Mouse (Mus musculus) CD4-positive naive resting alpha-beta T cell, adult 76 days (primary cell): ENCODE measurements around the gene Paics. TPM values are rescaled to one million over a fixed set of nuclear protein-coding genes. Genes with fewer than 3 reads are reported as not detected.

ENCODE experiments used
- total RNA-seq: library from RNA; stranded (reverse); gene quantifications from one replicate; pipeline ENCODE4 v1.2.4, GENCODE M21; 2023

Gene Paics
- total RNA-seq, result 65.1 TPM

DNA sequence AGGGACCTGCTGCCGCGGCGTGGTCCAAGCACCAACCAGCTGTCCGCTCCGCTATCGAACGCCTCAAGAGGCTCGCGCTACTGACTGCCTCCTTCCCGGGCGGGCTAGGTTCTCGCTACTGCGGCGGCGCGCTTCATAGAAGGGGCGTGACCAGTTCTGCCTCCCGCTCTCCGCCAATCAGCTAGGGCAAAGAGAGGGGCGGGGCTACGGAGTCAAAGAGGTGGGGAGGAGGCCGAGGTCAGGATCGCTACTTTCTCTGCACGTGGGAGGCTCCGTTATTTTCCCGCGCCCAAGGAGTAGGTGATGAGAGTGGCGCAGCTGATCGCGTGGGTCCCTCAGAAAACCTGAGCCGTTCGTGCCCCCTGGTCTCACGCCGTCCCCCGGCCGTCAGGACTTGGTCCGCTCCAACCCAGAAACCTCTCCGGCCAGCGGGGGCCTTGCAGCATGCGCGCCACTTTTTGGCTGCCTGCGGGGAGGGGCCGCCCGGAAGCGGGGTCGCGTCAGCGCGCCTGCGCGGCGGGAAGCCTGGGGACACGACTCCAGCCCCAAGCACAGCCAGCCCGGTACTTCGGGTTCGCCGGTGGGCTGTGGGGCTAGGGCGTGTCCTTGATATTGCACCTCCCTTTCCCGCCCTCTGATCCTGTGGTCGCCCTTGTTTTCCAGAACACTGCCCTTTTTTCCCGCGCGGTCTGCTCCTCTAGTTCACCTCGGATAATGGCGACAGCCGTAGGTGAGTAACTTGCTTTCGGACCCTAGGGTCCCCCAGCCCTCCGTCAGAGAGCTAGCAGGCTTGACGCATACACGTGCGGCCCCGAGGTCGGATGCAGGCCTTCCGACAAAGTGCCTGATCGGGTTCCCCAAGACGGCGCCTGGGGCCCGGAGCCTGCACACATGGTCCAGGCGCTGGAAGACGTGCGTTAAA is at the start of gene Paics, which contains the start of gene Ppat:
Gene Paics, plus strand, starts transcription at position 202 of the 922 bp plus-strand sequence.
Gene Ppat, minus strand, starts transcription at position 473 of the 922 bp plus-strand sequence.

DNA sequence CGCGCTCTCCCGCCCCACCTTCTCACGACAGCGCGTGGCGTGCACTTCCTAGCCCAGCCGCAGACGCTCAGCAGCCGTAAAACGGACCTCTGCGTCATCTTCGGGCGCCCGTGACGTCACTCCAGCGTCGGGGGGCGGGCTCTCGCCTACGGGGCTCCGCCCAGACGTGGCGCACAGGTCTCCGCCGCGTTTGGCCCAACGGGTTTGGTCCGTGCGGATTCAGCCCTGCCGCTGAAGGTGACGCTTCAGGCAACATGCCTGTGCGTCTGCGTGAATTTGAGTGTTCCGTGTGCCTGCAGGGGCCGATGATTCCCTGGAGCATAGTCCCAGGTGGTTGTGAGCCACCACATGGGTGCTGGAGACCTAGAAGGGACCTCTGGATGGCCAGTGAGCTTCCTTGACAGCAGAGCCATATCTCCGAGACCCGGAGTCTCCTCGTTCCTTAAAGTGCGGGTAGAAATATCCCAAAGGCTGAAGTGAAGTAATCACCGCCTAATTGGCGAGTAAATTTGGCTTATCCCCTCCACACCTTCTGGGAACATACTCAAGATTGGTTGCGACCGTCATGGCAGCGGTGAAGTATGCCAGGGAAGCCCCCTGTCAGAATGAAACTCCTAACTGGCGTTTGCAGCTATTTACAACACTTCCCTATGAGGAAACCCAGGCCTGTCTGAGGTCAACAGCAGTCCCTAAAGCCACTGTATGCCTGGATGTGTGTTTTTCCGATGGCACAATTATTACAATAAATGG is 45.5 kb upstream of the Paics start, which contains the start of gene Aasdh:
Gene Aasdh, minus strand, starts transcription at position 110 of the 750 bp plus-strand sequence.

DNA sequence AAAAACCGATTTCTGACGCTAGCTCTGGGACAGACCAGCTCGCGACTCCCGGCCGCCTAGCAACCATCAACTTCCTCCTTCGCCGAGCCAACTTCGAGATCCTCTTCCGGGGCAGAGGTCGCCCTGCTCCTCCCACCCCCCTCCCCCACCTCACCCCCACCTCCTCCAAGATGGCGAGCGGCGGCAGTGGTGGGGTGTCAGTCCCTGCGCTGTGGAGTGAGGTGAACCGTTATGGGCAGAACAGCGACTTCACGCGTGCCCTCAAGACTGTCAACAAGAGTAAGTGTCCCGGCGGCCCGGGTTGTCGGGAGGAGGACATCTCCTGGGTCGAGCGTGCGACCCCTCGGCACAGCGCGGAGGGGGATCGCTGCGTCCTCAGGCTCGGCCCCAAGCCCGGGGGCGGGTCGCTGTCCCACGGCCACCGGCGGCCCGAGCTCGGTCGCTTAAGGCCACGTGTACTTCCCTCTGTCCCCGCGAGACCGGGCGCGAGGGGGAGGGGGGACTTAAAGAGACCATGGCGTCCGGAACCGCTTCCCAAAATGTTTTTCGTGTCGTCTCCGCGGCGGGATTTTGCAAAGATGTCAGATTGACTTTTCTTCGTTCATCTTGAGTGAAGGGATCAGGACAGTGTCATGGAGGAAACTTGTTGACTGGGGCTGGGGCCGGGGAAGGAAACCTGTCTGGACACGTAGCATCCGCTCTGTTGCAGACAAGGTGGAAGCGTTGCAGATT is 23.6 kb downstream of the Paics start, which contains the start of gene Srp72:
Gene Srp72, plus strand, starts transcription at position 130 of the 732 bp plus-strand sequence.

DNA sequence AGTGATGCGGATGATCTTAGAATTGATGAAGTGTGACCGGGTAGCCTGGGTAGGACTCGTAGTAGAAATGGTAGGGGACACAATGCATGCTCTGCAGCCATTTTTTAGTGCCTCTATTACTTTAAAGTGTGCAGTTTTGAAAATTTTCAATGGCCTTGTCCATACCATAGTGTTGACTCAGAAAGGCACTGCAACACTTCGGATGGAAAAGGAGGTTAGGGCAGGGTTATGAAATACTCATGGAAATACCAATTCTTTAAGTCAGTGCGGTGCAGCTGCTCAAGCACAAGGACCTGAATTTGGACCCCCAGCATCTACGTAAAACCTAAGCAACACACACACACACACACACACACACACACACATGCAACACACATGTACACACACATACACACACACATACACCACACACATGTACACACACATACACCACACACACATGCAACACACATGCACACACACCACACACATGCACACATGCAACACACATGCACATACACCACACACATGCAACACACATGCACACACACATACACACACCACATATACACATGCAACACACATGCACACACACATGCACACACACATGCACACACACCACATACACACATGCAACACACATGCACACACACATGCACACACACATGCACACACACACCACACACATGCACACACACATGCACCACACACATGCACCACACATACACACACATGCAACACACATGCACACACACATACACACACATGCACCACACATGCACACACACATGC is 53.1 kb downstream of the Paics start, which contains the start of gene Arl9:
Gene Arl9, plus strand, starts transcription at position 5 of the 771 bp plus-strand sequence.

DNA sequence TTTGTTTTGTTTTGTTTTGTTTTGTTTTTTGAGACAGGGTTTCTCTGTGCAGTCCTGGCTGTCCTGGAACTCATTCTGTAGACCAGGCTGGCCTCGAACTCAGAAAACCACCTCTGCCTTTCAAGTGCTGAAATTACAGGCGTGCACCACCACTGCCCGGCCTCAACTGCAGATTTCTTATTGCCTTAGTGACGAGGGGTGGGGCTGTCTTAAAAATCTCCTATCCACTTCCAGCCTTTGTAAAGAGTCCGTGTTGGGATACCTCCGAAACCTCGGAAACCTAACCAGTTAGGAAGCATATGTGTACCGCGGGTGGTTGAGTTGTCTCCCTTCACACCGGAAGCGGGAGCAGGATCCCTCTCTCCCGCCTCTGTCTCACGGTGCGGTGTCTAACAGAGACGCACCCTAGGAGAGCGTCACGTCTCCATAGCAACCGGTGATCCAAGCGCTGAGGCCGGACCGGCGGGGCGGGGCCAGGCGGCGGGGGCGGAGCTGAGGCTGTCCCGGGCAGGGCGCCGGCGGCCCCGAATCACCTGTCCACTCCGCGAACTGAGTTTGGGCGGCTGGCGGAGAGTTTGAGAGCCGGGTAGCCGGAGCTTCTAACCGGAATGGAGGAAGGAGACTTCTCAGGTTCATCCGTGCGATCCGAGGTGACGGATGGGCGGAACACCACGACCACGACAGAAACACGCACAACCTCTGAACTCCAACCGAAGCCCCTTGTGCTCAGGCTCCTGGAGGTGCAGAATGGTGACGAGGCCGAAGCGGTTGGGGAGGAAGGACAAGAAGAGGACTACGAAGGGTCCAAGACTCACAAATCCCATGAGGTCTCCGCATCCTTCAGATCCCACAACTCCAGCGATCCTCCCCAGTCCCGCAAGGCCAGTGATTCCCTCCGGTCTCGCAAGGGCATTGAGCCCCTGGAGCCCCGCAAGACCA is 64.7 kb downstream of the Paics start, which contains the start of gene Thegl:
Gene Thegl, plus strand, starts transcription at position 480 of the 939 bp plus-strand sequence.

Other genes with a start within 250 kb of the Paics start
- gene Aasdh, start 45.8 kb upstream of the Paics start, total RNA-seq, result 24.4 TPM
- 21.4 TPM for gene Ppat, start 271 bp downstream of the Paics start, total RNA-seq
- 188 TPM for gene Srp72, start 23.4 kb downstream of the Paics start, total RNA-seq
- not detected for gene Arl9, start 52.7 kb downstream of the Paics start, total RNA-seq
- not detected for gene Thegl, start 64.7 kb downstream of the Paics start, total RNA-seq
- 12.5 TPM for gene Hopx, start 163.8 kb downstream of the Paics start, total RNA-seq